Mouse (Mus musculus) C2C12 (cell line): ENCODE results near the gene Cnnm2. TPM values are rescaled to one million over a fixed set of nuclear protein-coding genes. Genes with fewer than 3 reads are reported as not detected.

ENCODE experiments used
- H3K27me3 ChIP-seq: one replicate; pipeline ENCODE4 v1.6.1; 2011; ENCODE audit not compliant: control insufficient read depth, insufficient read depth, insufficient read length
- H3K36me3 ChIP-seq: one replicate; pipeline ENCODE4 v1.6.1; 2011; ENCODE audit not compliant: control insufficient read depth, insufficient read depth
- H3K4me3 ChIP-seq: one replicate; pipeline ENCODE4 v1.5.1; 2011; ENCODE audit warnings: mild to moderate bottlenecking, control low read depth; ENCODE audit not compliant: poor library complexity, insufficient read depth, severe bottlenecking
- H3K79me2 ChIP-seq: one replicate; pipeline ENCODE4 v1.6.1; 2011; ENCODE audit not compliant: control insufficient read depth, insufficient read depth
- H3K79me3 ChIP-seq: one replicate; pipeline ENCODE4 v1.6.1; 2011; ENCODE audit warnings: low read depth, control low read depth
- H3ac ChIP-seq: one replicate; pipeline ENCODE3; 2011; ENCODE audit warnings: low read depth; ENCODE audit not compliant: control insufficient read depth, insufficient read length
- CEBPB ChIP-seq: IDR thresholded peaks from one replicate; pipeline ENCODE4 v1.6.1; 2011; ENCODE audit warnings: low read depth, mild to moderate bottlenecking, control low read depth, moderate library complexity
- CTCF ChIP-seq: IDR thresholded peaks from one replicate; pipeline ENCODE4 v1.5.1; 2011; ENCODE audit not compliant: control insufficient read depth, insufficient read depth, insufficient read length
- FOSL1 ChIP-seq: IDR thresholded peaks from one replicate; pipeline ENCODE4 v1.8.0; 2011; ENCODE audit warnings: mild to moderate bottlenecking, low read length; ENCODE audit not compliant: poor library complexity, insufficient read depth, severe bottlenecking
- MAX ChIP-seq: IDR thresholded peaks from one replicate; pipeline ENCODE4 v1.6.1; 2011; ENCODE audit warnings: mild to moderate bottlenecking, control low read depth
- MYOD1 ChIP-seq: IDR thresholded peaks from one replicate; pipeline ENCODE4 v1.6.1; 2011; ENCODE audit warnings: low read depth; ENCODE audit not compliant: control insufficient read depth, insufficient read length
- MYOG ChIP-seq: IDR thresholded peaks from one replicate; pipeline ENCODE4 v1.6.1; 2011; ENCODE audit not compliant: control insufficient read depth, insufficient read length; ENCODE audit errors: extremely low read depth
- USF1 ChIP-seq: IDR thresholded peaks from one replicate; pipeline ENCODE4 v1.6.1; 2011; ENCODE audit warnings: low read depth, mild to moderate bottlenecking, control low read depth, moderate library complexity
- polyA plus RNA-seq: library from polyadenylated mRNA; unstranded; fragments of >200 nt; fragmentation: generic; extraction: Trizol; gene quantifications from one replicate; pipeline ENCODE4 v1.2.1, GENCODE M21; 2012; ENCODE audit warnings: missing spikeins

Gene Cnnm2
- polyA plus RNA-seq, 1 experiment, result 4.1 TPM

- peak; percentile 75 for TF ChIP-seq CTCF
- no peak for TF ChIP-seq USF1
- Histone ChIP-seq H3K36me3 (no peaks in the 10 kb centered on the region), H3K4me3 (no peak overlapping the region), H3K79me3 (no peaks in the 10 kb centered on the region), H3K79me2 (no peaks in the 10 kb centered on the region), H3ac (no peak overlapping the region), H3K27me3 (no peaks in the 10 kb centered on the region)
These were observed 96.0 kb downstream of the Cnnm2 start for GRCm38 (mm10) chr19:46857277-46857989.

GRCm38 (mm10) chr19:46858200-46858599 lies 96.8 kb downstream of the Cnnm2 start:
- Histone ChIP-seq H3ac (no peak overlapping the region), H3K4me3 (no peak overlapping the region), H3K27me3 (no peaks in the 10 kb centered on the region), H3K79me3 (no peaks in the 10 kb centered on the region), H3K79me2 (no peaks in the 10 kb centered on the region), H3K36me3 (no peaks in the 10 kb centered on the region)
- no peak for TF ChIP-seq CTCF
- TF ChIP-seq FOSL1, result no peak
- TF ChIP-seq MAX, result no peak
- no peak for TF ChIP-seq CEBPB
- no peak for TF ChIP-seq MYOD1
- no peak for TF ChIP-seq USF1
- TF ChIP-seq MYOG, result no peak

- no peak overlapping the region for H3ac ChIP-seq
- no peaks in the 10 kb centered on the region for H3K36me3 ChIP-seq
- H3K4me3 ChIP-seq, result no peak overlapping the region
- TF ChIP-seq CEBPB (no peak), FOSL1 (no peak), MYOG (no peak), MAX (no peak), CTCF (no peak), USF1 (no peak), MYOD1 (no peak)
- H3K27me3 ChIP-seq, result no peaks in the 10 kb centered on the region
- no peaks in the 10 kb centered on the region for H3K79me3 ChIP-seq
- no peaks in the 10 kb centered on the region for H3K79me2 ChIP-seq
These were observed 101.2 kb downstream of the Cnnm2 start for GRCm38 (mm10) chr19:46862556-46862955.

GRCm38 (mm10) chr19:46863236-46863927 lies 102.0 kb downstream of the Cnnm2 start:
- H3K36me3 ChIP-seq, result no peaks in the 10 kb centered on the region
- H3K4me3 ChIP-seq, result no peak overlapping the region
- no peaks in the 10 kb centered on the region for H3K79me2 ChIP-seq
- no peaks in the 10 kb centered on the region for H3K27me3 ChIP-seq
- H3K79me3 ChIP-seq, result no peaks in the 10 kb centered on the region
- no peak overlapping the region for H3ac ChIP-seq
- TF ChIP-seq MYOG, result no peak
- peak; percentile 81 for TF ChIP-seq CEBPB
- peak; percentile 7 for TF ChIP-seq FOSL1
- TF ChIP-seq MAX, result peak; percentile 67

- no peaks in the 10 kb centered on the region for H3K79me2 ChIP-seq
- no peak for TF ChIP-seq CEBPB
- no peak for TF ChIP-seq FOSL1
- TF ChIP-seq MAX, result no peak
- no peak for TF ChIP-seq CTCF
- TF ChIP-seq USF1, result no peak
- no peak for TF ChIP-seq MYOG
- no peak for TF ChIP-seq MYOD1
- no peak overlapping the region for H3ac ChIP-seq
- H3K79me3 ChIP-seq, result no peaks in the 10 kb centered on the region
- H3K4me3 ChIP-seq, result no peak overlapping the region
- H3K27me3 ChIP-seq, result no peaks in the 10 kb centered on the region
- H3K36me3 ChIP-seq, result no peaks in the 10 kb centered on the region
These were observed 102.7 kb downstream of the Cnnm2 start for GRCm38 (mm10) chr19:46864079-46864478.
